Mouse (Mus musculus) T-helper 1 cell (primary cell): ENCODE measurements around the gene Fndc3b.
"Not testable (repeated sequence)": the region's sequence is repeated elsewhere in the genome, so short reads cannot be mapped to it uniquely, and the experiment has no call there.

ENCODE experiments used
- in situ Hi-C: fragments of 300-600 bp; cut with MboI, MseI; formaldehyde crosslinking; loops from one replicate; pipeline ENCODE4 v1.15.1; 2025; ENCODE audit warnings: high pct_unique_total_duplicates

The Fndc3b gene

DNA sequence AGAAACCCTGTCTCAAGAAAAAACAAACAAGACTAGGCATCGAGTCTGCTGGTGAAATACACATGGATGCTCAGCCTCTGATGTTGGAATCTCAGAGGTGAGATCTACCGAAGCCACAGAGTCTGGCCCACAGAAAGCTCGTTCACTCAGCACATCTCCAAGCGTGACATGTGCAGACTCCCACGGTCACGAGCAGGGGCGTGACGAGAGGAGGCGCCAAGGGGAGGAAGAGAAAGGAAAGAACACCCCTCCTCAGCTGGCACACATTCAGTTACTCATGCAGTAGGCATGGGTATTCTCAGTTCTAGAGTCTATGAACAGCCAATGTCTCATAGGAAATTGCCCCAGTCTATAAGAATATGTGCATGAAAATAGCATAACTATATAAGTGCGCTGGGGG, 199.3 kb downstream of the Fndc3b start:
- in situ Hi-C loops, result no loop called here

DNA sequence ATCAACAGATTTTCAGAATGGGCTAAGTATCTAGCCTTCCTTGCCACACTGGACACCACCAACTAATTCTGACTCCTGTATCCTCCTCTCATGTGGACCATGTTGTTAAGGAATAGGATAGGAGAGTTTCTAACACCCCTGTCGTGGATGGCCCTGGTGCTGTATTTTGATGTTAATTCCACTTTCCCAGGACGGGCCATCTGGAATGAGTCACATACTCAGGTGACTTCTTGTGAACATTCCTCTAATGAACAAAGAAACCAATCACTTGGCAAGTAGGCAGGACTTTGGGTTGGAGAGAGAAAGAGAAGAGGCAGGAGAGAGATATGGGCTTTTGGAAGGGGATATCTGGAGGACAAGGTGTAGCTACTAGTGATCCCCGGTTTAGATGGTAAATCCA, 204.2 kb downstream of the Fndc3b start:
- in situ Hi-C loops, result no loop called here

DNA sequence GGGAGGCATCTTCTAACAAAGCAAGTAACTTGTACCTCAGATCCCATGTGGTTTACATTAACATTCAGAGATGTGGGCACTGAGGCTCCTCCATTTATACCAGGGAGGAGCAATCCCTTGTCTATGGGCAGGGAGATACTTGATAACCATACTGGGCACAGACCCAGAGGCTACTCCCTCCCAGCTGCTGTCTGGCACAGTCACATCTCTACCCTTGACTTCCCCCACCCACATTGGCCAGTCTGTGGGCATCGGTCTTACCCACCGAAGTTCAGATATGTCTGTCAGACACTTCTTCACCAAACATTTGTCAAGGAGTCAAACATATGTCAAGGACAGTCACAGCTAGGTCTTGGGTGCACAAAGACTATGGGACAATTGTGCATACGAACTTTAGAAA, 205.5 kb downstream of the Fndc3b start:
- in situ Hi-C loops, result no loop called here

DNA sequence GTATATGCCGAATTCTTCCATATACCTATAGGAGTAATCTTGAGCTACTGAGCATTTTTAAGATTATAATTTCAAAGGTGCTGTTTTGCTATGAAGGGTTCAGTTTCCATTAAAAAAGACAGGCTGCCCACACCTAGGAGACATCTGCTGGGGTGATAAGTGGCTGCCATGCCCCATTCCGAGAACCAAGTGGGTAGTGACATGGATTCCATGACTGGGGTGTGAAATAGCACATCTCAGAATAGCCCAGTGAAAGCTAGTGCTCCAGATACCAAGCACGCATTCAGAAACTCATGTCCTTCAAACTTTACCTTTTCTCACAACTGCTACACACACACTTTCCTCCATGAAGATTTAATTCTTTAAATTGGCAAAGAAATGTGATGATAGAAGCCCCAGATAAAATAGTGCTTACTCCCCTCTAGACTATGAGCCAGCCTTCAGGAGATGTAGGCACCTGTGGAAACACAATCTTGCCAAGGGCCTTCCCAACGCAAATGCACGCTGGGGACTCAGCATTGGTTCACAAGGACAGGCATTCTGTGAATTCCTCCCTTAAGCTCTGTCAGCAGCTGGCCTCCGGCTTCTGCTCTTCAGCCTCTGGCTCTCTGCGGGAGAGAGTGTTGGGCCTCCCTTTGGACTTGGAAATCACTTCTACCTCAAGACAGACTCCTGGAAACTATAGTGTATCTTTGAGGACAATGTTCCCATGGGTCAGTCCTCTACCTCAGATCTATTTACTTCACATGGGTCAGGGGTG, 207.6 kb downstream of the Fndc3b start:
- in situ Hi-C loops, result no loop called here

DNA sequence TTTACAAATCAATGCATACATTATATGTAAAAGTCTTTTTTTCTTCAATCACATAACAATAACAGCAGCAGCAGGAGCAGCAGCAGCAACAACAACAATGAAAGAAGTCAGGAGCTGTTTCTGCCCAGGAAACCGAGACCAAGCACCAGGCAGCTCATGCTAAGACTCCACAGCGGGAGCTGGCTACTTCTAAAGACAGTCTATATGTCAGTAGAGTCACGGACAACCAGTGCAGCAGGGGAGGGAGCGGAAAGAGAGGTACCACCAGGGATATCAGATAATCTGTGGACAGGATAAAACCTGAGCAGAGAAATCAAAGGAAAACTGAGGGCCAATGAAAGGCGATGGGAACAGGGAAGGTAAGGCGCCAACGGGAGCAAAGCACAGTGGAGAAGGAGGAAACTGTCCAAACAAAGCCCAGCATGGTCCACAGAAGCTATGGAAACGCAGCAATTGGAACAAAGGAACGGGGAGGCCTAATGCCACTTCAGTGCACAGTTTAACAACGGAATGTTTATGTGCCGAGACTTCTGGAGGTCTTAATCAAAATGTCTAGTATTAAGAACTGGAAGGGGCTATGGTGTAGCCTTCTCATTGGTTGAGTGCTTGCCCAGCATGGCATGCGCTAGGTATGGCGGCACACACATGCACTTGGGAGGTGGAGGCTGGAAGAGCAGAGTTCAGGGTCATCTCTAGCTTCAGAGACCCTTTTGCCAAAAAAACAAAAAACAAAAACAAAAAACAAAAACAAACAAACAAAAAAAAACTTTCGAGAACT, 215.6 kb downstream of the Fndc3b start:
- in situ Hi-C loops, result no loop called here

DNA sequence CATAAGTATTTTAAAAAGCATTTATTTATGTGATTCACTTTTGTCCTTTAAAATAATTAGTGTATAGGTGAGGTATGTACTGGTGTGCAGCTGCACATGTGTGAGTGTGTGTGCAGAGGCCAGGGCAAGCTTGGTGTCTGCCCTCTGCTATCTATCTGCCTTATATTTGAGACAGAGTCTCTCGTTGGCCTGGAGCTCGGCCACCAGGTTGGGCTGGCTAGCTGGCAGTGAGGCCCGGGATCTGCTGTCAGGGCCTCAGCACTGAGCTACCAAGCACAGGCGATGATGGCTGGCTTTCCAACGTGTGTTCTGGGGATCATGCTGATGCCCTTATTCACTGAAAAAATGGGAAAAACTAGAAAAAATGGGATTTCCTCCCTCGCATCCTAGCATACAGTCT, 216.4 kb downstream of the Fndc3b start:
- in situ Hi-C loops, result no loop called here

DNA sequence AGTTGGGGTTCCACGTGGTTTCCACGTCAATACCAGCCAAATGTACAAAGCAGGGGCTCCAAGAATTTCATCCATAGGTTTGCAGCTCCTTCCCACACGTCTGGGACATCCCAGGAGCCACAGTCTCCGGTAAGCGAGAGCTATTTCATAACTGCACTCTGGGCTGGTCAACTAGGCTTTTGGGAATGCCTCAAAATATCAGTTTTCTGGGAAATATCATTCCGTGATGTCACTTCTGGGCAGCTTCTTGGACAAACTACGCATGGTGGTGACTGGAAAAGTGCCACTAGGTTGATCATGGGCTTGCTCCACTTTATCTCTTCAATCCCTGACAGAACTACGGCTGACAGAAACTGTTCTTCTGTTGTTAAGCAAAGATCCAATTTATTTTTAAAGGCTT, 217.0 kb downstream of the Fndc3b start:
- in situ Hi-C loops, result no loop called here

DNA sequence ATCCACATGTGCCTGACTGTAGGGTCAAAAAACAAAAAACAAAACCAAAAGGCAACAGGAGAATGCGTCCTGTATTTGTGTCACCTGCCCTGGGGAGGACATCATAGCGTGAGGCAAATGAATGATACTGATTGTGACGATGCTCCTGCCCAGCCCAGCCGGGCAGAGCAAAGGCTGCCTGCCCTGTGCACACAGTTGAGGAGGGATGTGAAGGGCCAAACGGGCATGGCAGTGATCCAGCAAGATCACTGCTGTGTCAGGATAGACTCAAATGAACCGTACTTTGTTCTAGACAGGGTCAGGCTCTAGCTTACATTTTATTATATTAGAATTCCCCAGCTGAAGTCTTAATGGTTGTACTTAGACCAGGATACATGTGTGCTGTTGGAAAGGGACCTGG, 219.3 kb downstream of the Fndc3b start:
- in situ Hi-C loops, result no loop called here

DNA sequence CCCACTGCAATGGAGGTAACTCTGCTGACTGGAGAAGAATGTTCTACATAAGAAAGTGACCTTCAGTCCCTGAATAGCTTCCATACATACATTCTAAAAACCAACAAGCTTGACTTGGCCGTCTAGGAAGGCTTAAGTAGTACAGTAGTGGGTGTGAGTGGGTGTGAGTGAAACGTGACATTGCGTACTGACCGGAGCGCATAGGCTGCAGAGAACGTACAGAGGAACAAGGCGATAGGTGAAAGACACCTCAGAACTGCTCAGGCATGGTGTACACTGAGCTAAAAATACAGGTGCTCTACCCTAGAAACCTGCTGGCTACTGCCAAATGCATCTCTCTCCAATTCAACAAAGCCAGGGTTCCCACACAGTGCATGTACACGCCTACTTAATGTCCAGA, 219.7 kb downstream of the Fndc3b start:
- in situ Hi-C loops, result no loop called here

DNA sequence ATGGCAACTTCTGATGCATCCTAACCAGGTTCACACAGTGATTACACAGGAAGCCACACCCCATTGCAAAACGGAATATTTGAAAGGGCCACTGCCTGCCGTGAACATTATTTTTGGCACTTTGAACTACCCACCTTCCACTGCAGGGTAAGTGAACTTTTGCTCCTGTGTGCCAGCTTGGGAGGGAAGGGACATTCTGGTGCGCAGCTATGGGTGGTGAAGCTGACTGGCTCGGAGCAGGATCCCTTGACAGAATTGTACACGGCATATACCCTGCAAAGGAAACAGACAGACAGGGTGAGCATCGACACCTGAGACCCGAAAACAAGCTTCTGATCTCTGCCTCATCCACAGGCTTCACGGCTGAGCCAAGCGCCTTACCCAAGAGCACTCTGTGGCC, 220.2 kb downstream of the Fndc3b start:
- in situ Hi-C loops, result no loop called here

DNA sequence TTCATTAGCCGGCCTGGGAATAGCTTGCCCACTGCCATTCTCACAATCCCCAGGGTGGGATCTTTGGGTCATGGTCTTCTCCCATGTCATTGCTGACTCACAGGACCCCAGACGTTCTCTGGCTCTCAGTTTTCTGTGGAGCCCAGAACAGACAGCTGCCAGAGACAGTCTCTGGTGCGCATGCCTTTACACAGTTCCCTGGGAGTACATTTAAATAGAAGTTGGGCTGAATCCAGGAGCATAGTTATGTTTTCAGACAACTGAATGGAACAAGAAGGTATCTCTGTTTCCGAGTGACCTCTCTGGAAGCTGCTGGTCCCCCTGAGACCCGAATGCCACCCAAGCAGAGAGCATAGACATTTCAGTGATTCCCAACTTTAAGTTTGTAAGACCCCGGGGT, 221.6 kb downstream of the Fndc3b start:
- in situ Hi-C loops, result no loop called here

DNA sequence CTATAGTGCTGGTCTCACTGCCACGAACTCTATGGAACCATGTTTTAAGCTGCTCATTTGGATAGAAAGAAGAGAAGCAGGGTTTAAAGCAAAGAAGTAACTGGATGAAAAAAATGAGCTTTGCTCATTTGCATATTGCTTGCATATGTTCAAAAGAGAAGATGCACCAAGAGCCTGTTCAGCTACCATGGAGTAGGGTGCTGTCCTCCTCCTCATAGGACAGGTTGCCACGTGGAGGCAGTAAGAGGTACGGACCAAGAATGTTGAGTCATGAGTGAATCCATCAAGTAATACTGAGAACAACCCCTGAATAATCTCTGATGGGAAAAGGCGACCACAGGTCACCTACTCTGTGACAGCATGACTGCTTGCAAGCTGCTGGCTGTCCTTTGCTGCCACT, 226.0 kb downstream of the Fndc3b start:
- in situ Hi-C loops, result no loop called here

DNA sequence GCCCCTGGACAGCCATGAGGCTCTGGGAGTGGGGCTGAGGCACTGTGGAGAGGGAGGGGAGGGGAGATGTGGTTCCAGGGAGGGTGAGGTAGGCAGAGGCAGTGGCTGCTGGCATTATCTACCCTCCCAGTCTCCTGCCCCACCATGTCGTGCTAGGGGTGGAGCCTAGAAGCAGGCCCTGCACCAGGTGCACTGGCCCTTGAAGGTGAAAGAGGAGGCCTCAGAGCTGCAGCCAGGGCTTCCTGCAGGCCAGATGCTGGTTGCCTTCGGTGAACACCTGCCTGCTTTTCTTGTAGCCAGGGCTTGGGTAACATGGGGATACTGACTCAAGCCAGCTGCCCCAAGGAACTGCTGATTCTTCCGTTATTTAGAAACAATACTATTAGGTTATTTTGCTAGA, 226.4 kb downstream of the Fndc3b start:
- in situ Hi-C loops, result no loop called here

DNA sequence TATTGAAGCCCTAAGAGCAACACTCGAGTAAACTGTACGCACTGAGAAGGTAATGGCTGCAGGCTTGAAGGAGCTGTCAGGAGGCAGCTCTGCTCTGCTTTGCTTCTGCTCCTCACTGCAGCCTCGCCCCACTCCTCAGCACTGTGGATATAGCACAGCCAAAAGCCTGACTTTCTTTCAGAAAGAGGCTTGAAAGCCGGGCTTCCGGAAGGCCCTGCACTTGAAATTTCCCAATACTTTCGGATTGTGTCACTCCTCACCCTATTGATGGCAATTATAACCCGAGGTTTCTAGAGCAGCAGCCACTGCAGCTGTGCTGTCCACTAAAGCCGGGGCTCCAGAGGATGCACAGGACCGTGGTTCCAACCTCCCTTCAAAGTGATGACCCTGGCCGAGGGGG, 227.3 kb downstream of the Fndc3b start:
- in situ Hi-C loops, result no loop called here

DNA sequence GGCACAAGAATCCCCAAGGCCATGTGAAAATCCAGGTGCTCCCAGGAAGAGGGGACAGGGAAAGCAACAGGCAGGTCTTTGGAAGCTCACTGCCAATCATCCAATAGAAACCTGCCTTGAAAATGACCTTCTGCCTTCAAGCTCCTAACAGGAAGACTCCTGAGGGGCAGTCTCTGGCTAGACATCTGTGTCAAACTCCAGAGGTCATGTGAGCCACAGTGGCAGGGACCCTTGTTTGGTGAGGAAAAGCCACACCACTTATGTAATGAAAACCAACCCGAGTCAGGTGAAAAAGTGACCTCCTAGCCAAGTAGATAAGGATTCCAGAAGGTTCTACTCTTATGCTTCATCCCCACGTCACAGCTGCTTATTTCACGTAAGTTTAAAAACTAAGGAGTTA, 227.8 kb downstream of the Fndc3b start:
- in situ Hi-C loops, result no loop called here

DNA sequence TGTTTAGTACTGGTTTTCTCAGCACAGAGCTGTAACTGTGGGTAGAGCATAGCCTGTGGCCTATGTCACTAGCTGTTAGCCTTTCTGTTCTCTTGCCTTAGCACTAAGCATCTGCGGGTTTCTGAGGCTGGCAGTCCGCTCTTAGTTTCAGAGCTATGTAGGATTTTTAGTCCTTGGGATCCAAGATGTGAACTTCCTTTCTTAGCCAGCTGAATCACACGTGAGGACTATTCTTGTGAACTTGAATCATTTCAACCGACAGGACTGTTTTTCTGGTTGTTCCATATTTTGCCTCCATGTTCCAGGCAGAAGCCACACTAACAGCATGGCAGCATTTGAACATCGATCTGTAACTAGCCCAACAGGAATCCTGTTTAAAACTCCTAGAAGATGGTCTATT, 229.4 kb downstream of the Fndc3b start:
- in situ Hi-C loops, result no loop called here

DNA sequence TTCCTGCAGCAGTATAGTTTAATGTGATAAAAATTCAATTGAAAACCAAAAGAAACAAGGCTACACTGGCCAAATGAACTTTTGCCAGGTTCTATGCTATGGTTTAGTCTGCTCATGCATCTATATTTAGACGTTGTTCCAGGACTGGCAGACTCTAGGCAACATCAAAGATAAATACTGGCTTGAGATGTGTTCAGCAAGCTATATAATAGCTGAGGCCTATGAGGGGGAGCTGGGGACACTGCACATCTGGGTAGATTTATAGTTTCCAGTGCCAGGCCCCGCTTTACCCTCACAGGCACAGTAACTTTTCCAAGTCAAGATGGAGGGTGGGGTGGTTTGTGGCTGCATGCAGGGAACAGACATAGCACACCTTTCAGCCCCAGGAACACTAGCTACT, 231.7 kb downstream of the Fndc3b start:
- in situ Hi-C loops, result no loop called here

DNA sequence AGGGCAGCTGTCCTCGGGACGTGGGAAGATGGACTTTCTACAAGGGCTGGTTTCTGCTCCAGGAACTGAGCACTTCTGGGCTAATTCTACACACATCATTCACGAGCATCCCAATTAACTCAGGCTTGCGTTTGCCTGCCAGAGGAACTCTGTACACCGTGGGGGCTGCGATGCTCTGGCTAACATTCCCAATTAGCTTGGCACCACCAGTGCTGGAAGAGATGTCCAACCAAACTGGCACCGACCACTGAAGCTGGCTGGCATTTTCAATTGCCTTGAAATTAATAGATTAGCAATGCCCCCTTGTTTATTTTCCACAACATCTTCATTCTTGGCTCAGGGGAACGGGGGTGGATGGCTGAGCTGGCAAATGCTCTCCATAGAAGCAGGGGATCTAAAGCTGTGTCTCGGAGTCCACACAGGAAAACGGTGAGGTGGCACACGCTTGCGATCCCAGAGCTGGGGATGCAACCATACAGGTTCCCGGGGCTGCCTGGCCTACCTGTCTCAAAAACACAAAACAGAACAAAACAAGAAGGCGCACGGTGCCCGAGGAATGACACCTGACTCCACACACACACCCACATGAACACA, 232.4 kb downstream of the Fndc3b start:
- in situ Hi-C loops, result no loop called here

DNA sequence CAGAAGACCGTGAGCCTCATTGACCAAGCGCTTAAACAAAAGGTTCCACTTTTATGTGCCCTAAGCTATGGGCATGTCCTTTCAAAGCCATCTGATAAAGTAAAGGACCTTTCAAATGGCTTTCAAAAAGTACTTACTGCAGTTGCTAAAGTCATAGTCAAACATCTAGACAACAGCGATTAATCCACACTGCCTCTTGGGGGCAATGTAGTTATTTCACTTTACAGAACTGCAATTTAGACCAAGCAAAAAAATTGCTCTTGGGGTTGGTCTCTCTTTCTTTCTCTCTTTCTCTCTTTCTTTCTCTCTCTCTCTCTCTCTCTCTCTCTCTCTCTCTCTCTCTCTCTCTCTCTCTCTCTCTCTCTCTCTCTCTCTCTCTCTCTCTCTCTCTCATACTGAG, 233.4 kb downstream of the Fndc3b start:
- in situ Hi-C loops, result not testable (repeated sequence)

DNA sequence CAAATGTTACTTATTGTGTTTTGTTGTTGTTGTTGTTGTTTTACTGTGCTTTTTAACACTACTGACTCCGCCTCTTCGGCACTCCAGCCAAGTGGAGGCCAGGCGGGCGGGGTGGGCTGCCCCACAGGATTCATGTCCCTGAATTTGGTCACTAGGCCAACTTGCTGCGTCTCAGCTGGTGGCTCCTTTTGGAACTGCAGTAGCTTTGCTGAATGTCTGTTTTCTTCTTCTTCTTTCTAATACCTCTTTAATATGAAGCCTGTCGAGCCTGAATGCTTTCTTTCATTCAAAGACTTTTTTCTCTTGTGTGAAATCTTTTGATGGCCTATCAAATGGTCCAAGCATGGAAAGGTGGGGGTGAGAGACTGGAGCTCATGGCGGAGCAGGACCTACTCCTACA, 235.2 kb downstream of the Fndc3b start:
- in situ Hi-C loops, result no loop called here

DNA sequence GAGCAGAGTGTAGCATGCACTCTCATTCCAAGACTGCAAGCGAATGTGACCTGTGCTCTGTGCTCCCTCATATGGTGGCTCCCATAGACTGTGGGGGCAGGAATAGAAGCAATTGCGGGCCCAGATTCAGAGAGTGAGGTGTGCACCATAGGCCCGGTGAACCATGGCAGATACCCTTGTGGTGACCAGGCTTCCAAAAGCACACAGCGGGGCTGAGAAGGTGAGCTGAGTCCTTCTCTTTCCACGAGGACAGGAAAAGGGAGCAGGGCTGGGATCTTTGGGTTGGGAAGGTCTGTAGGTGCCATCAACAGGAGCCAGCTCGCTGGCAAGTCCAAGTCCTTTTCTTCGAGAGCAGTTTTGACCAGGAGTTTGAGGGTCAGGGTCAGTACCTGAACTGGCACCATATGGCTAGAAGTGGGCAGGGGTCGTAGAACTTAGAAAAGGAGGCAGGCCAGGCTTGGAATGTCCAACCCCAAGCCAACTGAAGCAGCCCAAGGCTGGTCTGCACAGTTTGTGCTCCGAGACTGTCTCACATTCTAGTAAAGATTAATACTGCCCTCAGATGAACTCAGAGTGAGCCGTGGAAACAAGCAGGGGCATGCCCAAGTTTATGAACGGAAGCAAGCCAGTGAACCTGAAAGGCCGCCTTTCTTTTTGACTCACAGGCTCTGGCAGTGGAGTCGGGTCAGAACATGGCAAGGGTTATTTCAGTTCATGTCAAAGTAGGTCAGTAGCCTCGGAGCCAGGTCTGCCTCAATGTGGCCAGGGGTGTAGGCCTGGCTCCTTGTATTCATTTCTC, 237.1 kb downstream of the Fndc3b start:
- in situ Hi-C loops, result no loop called here

DNA sequence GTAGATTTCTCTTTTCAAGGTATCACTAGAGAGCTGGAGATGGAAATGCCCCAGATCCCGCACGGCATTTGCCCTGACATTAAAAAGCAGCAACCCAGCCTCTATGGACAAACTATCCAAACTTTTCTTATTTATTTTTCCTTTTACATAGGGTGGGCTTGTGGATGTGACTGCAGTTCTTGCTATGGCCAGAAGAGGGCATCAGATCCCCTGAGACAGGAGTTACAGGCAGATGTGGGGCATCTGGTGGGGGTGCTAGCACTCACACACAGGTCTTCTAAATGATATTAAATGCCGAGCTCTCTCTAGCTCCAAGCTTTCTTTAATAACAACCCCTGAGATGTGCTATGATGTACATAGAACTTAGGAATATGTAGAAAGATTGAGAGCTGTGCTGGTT, 238.3 kb downstream of the Fndc3b start:
- in situ Hi-C loops, result no loop called here
